Mouse (Mus musculus): ENCODE results near the gene Cdh10. TPM values are rescaled to one million over a fixed set of nuclear protein-coding genes. Genes with fewer than 3 reads are reported as not detected.

Cdh10 gene
- polyA plus RNA-seq, 1 experiment from 2014 or later, result 0.98 TPM

- Histone ChIP-seq H3K9ac (no peak overlapping the region), H3K9me3 (replicated peaks) (no peaks in the 10 kb centered on the region), H3K36me3 (no peaks in the 10 kb centered on the region), H3K27me3 (replicated peaks) (no peaks in the 10 kb centered on the region), H3K4me1 (replicated peaks) (no peaks in the 10 kb centered on the region), H3K4me3 (no peak overlapping the region), H3K4me2 (no peak overlapping the region), H3K27ac (ENCODE audit: poor library complexity, severe bottlenecking) (no peak overlapping the region)
- no peak for ATAC-seq (ENCODE audit: insufficient number of reproducible peaks, low FRiP score)
- 86% methylated on average over 2 of the region's 2 CpGs for WGBS
Observed at GRCm38 (mm10) chr15:18869871-18870270, 51.1 kb downstream of the Cdh10 start.

DNA sequence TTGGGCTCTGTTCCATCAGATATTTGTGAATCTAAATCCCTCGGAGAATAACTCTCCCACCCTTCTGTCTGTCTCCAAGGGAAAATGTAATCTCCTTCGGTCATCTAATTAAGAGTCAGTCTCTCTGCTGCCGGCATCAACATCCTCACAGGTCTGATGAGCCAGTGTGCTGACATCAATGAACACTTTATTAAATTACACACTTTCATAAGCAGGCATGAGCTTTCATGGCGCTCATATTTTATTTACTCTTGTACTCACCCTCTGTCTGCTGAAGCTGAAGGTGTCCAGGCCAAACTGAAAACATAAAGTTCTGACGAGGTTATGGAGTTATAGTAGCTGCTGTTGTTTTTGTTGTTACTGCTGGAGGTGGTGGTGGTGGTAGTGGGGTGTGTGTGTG lies 62.7 kb downstream of the Cdh10 start:
- no peak overlapping the region for H3K4me2 ChIP-seq
- H3K4me3 ChIP-seq, result no peak overlapping the region
- H3K27ac ChIP-seq (ENCODE audit: poor library complexity, severe bottlenecking), result no peak overlapping the region
- H3K4me1 ChIP-seq (replicated peaks), result no peaks in the 10 kb centered on the region
- no peak overlapping the region for H3K9ac ChIP-seq
- H3K9me3 ChIP-seq (replicated peaks), result no peaks in the 10 kb centered on the region
- ATAC-seq (ENCODE audit: insufficient number of reproducible peaks, low FRiP score), result no peak
- H3K27me3 ChIP-seq (replicated peaks), result no peaks in the 10 kb centered on the region
- H3K36me3 ChIP-seq, result no peaks in the 10 kb centered on the region
- 73% methylated on average over 5 of the region's 5 CpGs for WGBS

- no peak overlapping the region for H3K4me2 ChIP-seq
- ATAC-seq (ENCODE audit: insufficient number of reproducible peaks, low FRiP score), result no peak
- whole genome bisulfite sequencing, result 68% methylated on average over 2 of the region's 2 CpGs
Observed at GRCm38 (mm10) chr15:18886673-18887072, 67.9 kb downstream of the Cdh10 start.

GRCm38 (mm10) chr15:18888912-18889311 lies 70.2 kb downstream of the Cdh10 start:
- Histone ChIP-seq H3K27ac (ENCODE audit: poor library complexity, severe bottlenecking) (no peak overlapping the region), H3K4me1 (replicated peaks) (no peaks in the 10 kb centered on the region), H3K9me3 (replicated peaks) (no peaks in the 10 kb centered on the region), H3K36me3 (no peaks in the 10 kb centered on the region), H3K4me3 (no peak overlapping the region), H3K27me3 (replicated peaks) (no peaks in the 10 kb centered on the region), H3K9ac (no peak overlapping the region), H3K4me2 (no peak overlapping the region)
- no peak for ATAC-seq (ENCODE audit: insufficient number of reproducible peaks, low FRiP score)
- 57% methylated on average over 2 of the region's 2 CpGs for WGBS

More at GRCm38 (mm10) chr15:18886673-18887072, 67.9 kb downstream of the Cdh10 start:
- H3K9ac ChIP-seq, result no peak overlapping the region
- no peak overlapping the region for H3K27ac ChIP-seq (ENCODE audit: poor library complexity, severe bottlenecking)
- H3K27me3 ChIP-seq (replicated peaks), result no peaks in the 10 kb centered on the region
- no peak overlapping the region for H3K4me3 ChIP-seq
- H3K36me3 ChIP-seq, result no peaks in the 10 kb centered on the region
- no peaks in the 10 kb centered on the region for H3K4me1 ChIP-seq (replicated peaks)
- no peaks in the 10 kb centered on the region for H3K9me3 ChIP-seq (replicated peaks)

DNA sequence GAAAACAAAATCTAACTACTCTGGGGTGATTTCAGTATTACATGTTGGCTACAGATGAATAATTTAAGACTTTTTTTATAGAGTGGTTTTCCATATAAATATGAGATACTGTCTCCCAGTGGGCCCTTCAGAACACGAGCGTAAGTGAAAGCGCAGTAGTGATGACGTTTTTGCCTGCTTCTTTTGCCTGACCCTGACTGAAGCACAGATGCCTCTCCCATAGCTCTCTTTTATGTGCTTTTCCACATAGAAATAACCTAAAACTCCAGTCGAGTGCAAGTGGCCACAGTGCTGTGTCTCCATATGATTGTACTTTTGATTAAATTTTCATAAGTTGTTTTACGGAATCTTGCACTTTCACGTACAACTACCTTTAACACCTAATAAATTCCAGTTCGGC lies 71.6 kb downstream of the Cdh10 start:
- H3K36me3 ChIP-seq, result no peaks in the 10 kb centered on the region
- no peak overlapping the region for H3K4me2 ChIP-seq
- H3K27me3 ChIP-seq (replicated peaks), result no peaks in the 10 kb centered on the region
- H3K9me3 ChIP-seq (replicated peaks), result no peaks in the 10 kb centered on the region
- no peaks in the 10 kb centered on the region for H3K4me1 ChIP-seq (replicated peaks)
- H3K4me3 ChIP-seq, result no peak overlapping the region
- H3K27ac ChIP-seq (ENCODE audit: poor library complexity, severe bottlenecking), result no peak overlapping the region
- no peak for ATAC-seq (ENCODE audit: insufficient number of reproducible peaks, low FRiP score)
- 81% methylated on average over 8 of the region's 8 CpGs for WGBS
- H3K9ac ChIP-seq, result no peak overlapping the region

DNA sequence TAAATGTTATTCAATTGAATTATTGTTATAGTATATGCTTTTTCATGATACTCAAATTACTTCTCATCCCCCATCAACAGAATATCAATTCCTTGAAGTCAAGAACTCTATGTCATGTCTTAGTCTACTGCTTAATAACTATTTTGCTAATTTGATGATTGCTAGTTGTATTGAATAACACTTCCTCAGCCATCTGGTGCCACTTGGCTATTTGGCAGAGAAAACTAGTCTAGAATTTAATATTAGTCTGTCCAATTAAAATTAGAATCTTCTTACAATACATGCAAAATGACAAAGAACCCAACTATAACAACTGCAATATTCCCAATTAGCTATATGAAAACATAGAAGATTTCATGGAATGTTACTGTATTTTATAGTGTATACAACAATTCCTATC lies 82.0 kb downstream of the Cdh10 start:
- Histone ChIP-seq H3K9me3 (replicated peaks) (no peaks in the 10 kb centered on the region), H3K9ac (no peak overlapping the region), H3K4me2 (no peak overlapping the region), H3K36me3 (no peaks in the 10 kb centered on the region), H3K27me3 (replicated peaks) (no peaks in the 10 kb centered on the region), H3K4me3 (no peak overlapping the region), H3K4me1 (replicated peaks) (no peaks in the 10 kb centered on the region), H3K27ac (ENCODE audit: poor library complexity, severe bottlenecking) (no peak overlapping the region)
- ATAC-seq (ENCODE audit: insufficient number of reproducible peaks, low FRiP score), result no peak

DNA sequence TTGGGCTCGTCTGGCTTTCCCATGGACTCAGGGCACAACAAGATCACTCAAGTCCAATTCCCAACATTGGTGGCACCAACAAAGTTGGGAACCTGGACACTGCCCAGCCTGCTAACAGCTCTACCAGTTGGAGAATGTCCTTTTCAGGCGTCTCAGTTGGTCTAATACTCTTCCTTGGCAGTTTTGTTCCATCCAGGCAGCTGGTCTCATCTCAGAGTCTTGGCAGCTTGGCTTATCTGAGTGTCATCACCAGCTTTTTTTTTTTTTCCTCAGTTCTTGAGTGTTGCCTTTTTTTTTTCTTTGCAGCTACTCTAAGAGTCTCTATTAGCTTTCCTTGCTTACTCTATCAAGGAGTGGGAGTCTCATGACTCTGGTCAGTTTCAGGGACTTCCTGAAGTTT lies 85.4 kb downstream of the Cdh10 start:
- no peak overlapping the region for H3K4me2 ChIP-seq
- no peak overlapping the region for H3K9ac ChIP-seq
- no peaks in the 10 kb centered on the region for H3K36me3 ChIP-seq
- no peaks in the 10 kb centered on the region for H3K4me1 ChIP-seq (replicated peaks)
- no peak overlapping the region for H3K27ac ChIP-seq (ENCODE audit: poor library complexity, severe bottlenecking)
- ATAC-seq (ENCODE audit: insufficient number of reproducible peaks, low FRiP score), result no peak
- H3K4me3 ChIP-seq, result no peak overlapping the region
- H3K27me3 ChIP-seq (replicated peaks), result no peaks in the 10 kb centered on the region
- WGBS, result 65% methylated on average over 2 of the region's 2 CpGs
- no peaks in the 10 kb centered on the region for H3K9me3 ChIP-seq (replicated peaks)

DNA sequence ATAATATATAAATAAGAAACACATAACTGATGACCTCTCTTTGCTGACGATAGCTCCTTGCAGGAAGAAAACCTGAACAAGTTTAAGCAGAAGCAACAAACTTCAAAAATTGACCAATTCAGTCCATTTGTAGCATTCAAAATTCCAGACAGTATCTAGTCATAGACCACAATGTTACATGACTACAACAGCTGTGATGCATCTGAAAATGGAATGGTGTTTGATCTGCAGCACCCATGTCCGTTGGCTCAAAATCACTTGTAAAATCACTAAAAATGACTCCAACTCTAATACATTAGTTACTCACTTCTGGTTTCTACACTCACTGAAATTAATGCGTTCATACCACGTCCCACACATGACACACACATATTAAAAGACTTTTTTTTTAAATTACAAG lies 91.9 kb downstream of the Cdh10 start:
- no peak overlapping the region for H3K4me2 ChIP-seq
- no peaks in the 10 kb centered on the region for H3K4me1 ChIP-seq (replicated peaks)
- WGBS, result 78% methylated on average over 4 of the region's 4 CpGs
- no peak overlapping the region for H3K4me3 ChIP-seq
- H3K27ac ChIP-seq (ENCODE audit: poor library complexity, severe bottlenecking), result no peak overlapping the region
- H3K9ac ChIP-seq, result no peak overlapping the region
- no peaks in the 10 kb centered on the region for H3K9me3 ChIP-seq (replicated peaks)
- ATAC-seq (ENCODE audit: insufficient number of reproducible peaks, low FRiP score), result no peak
- H3K36me3 ChIP-seq, result no peaks in the 10 kb centered on the region
- no peaks in the 10 kb centered on the region for H3K27me3 ChIP-seq (replicated peaks)

- Histone ChIP-seq H3K9me3 (replicated peaks) (no peaks in the 10 kb centered on the region), H3K27me3 (replicated peaks) (no peaks in the 10 kb centered on the region), H3K4me1 (replicated peaks) (no peaks in the 10 kb centered on the region), H3K27ac (ENCODE audit: poor library complexity, severe bottlenecking) (no peak overlapping the region), H3K9ac (no peak overlapping the region), H3K36me3 (no peaks in the 10 kb centered on the region), H3K4me3 (no peak overlapping the region), H3K4me2 (no peak overlapping the region)
- ATAC-seq (ENCODE audit: insufficient number of reproducible peaks, low FRiP score), result no peak
- WGBS, result 67% methylated on average over 1 of the region's 1 CpGs
Observed at GRCm38 (mm10) chr15:18925392-18926117, 106.8 kb downstream of the Cdh10 start.

- H3K36me3 ChIP-seq, result no peaks in the 10 kb centered on the region
- 86% methylated on average over 2 of the region's 2 CpGs for WGBS
- no peak overlapping the region for H3K27ac ChIP-seq (ENCODE audit: poor library complexity, severe bottlenecking)
Observed at GRCm38 (mm10) chr15:18926964-18927363, 108.2 kb downstream of the Cdh10 start.

GRCm38 (mm10) chr15:18952266-18952665 lies 133.5 kb downstream of the Cdh10 start:
- ATAC-seq (ENCODE audit: insufficient number of reproducible peaks, low FRiP score), result no peak
- no peak overlapping the region for H3K4me2 ChIP-seq
- H3K4me3 ChIP-seq, result no peak overlapping the region
- no peak overlapping the region for H3K27ac ChIP-seq (ENCODE audit: poor library complexity, severe bottlenecking)
- H3K36me3 ChIP-seq, result no peaks in the 10 kb centered on the region
- no peak overlapping the region for H3K9ac ChIP-seq
- H3K4me1 ChIP-seq (replicated peaks), result no peaks in the 10 kb centered on the region
- 93% methylated on average over 3 of the region's 3 CpGs for WGBS
- H3K27me3 ChIP-seq (replicated peaks), result no peaks in the 10 kb centered on the region
- H3K9me3 ChIP-seq (replicated peaks), result no peaks in the 10 kb centered on the region

More at GRCm38 (mm10) chr15:18926964-18927363, 108.2 kb downstream of the Cdh10 start:
- no peaks in the 10 kb centered on the region for H3K9me3 ChIP-seq (replicated peaks)
- H3K4me1 ChIP-seq (replicated peaks), result no peaks in the 10 kb centered on the region
- no peak overlapping the region for H3K9ac ChIP-seq
- H3K4me3 ChIP-seq, result no peak overlapping the region
- no peaks in the 10 kb centered on the region for H3K27me3 ChIP-seq (replicated peaks)
- H3K4me2 ChIP-seq, result no peak overlapping the region
- ATAC-seq (ENCODE audit: insufficient number of reproducible peaks, low FRiP score), result no peak

DNA sequence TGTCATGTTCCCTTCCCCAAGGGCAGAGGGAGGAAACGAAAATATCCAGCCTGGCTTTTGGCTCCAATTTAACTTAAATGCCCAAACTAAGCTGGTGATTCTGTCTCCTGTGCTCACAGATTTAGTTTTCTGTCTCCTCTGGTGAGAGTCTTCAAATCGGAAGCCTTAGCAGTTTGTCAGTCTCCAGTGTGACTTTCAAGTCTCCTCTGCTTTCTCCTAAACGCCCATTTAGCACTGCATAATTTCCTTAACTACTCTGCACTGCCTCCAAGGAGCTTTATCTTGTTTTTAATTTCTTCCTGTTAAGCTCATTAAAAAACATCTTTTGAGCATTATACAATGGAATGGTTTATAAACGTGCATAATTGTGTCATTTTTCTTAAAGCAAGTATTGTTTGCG lies 156.3 kb downstream of the Cdh10 start:
- Histone ChIP-seq H3K4me3 (no peak overlapping the region), H3K36me3 (no peaks in the 10 kb centered on the region), H3K9ac (no peak overlapping the region), H3K27me3 (replicated peaks) (no peaks in the 10 kb centered on the region), H3K27ac (ENCODE audit: poor library complexity, severe bottlenecking) (no peak overlapping the region), H3K4me2 (no peak overlapping the region), H3K9me3 (replicated peaks) (no peaks in the 10 kb centered on the region), H3K4me1 (replicated peaks) (no peaks in the 10 kb centered on the region)
- no peak for ATAC-seq (ENCODE audit: insufficient number of reproducible peaks, low FRiP score)
- 39% methylated on average over 5 of the region's 5 CpGs for WGBS

Measured in heart, embryonic 12.5 days (tissue).